9 mouse cellular contexts compared by ENCODE assay signal in the genomic region with DNA sequence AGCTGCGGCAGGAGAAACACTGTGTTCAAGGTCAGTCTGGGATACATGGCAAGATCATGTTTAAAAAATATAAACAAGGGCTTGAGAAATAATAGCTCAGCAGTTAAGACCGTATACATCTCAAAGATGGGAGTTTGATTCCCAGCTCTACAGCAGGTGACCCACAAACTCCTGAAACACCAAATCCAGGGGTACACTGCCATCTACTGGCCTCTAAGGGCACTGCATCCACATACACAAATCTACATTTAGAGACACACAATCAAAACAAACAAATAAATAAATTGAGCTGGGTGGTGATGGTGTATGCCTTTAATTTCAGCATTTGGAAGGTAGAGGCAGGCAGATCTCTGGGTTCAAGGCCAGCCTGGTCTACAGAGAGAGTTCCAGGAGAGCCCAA. TPM values are rescaled to one million over a fixed set of nuclear protein-coding genes. Genes with fewer than 3 reads are reported as not detected.
A peak's percentile ranks its signal among the peaks of the same experiment; 100 is the strongest.
DNase-seq lines count a peak whose midpoint lies in the region; ATAC-seq and TF ChIP-seq lines count a peak whose summit lies in the region.
"Had no signal": no experiment of that assay in that cellular context is flagged by ENCODE, and none has a peak within 500 bp of the region (broad histone marks: within the 10 kb centered on the region; RNA-seq: fewer than 3 reads in every experiment).

No protein-coding gene starts in this region.

- ATAC-seq in liver, postnatal 0 days, result no peak

- WGBS in lung, adult 2 months, result 91% methylated on average over 2 of the region's 2 CpGs
- 79% methylated on average over 2 of the region's 2 CpGs for WGBS in liver, postnatal 0 days (ENCODE audit: insufficient replicate concordance)

- H3K4me3 ChIP-seq in lung, adult 2 months (replicated peaks; ENCODE audit: extremely low read depth, low read depth, low read length), result no peak overlapping the region
- no peak overlapping the region for H3K4me3 ChIP-seq in liver, postnatal 0 days (ENCODE audit: low read depth, low read length)
- H3K4me3 ChIP-seq: lung, embryonic 15.5 days had no signal

- no peak overlapping the region for H3K9ac ChIP-seq in liver, postnatal 0 days (replicated peaks)
- H3K9ac ChIP-seq: lung, embryonic 15.5 days had no signal

- no peaks in the 10 kb centered on the region for H3K36me3 ChIP-seq in liver, postnatal 0 days (replicated peaks; ENCODE audit: insufficient read depth, low read length)
- H3K36me3 ChIP-seq: lung, embryonic 15.5 days had no signal

- no peak overlapping the region for H3K27ac ChIP-seq in liver, postnatal 0 days (ENCODE audit: low read depth)
- H3K27ac ChIP-seq: lung, embryonic 15.5 days had no signal

- TF ChIP-seq POLR2A in lung, adult 2 months (IDR thresholded peaks at IDR 0.05; ENCODE audit: borderline replicate concordance, extremely low read depth, low read depth, low read length), result no peak

- no peaks in the 10 kb centered on the region for H3K4me1 ChIP-seq in lung, adult 2 months (ENCODE audit: control insufficient read depth, insufficient read depth, low read length)
- H3K4me1 ChIP-seq in liver, postnatal 0 days (ENCODE audit: insufficient read depth), result no peaks in the 10 kb centered on the region

- TF ChIP-seq CTCF in lung, adult 2 months (IDR thresholded peaks at IDR 0.05; ENCODE audit: insufficient read depth, low read length), result peak; percentile 38
- TF ChIP-seq CTCF in liver, postnatal 0 days (IDR thresholded peaks at IDR 0.05; ENCODE audit: low read depth), result peak; percentile 83

- no peaks in the 10 kb centered on the region for H3K9me3 ChIP-seq in liver, postnatal 0 days (ENCODE audit: low read length)
- H3K9me3 ChIP-seq: lung, embryonic 15.5 days had no signal

- TF ChIP-seq EP300 in liver, postnatal 0 days (IDR thresholded peaks at IDR 0.05; ENCODE audit: low read depth), result no peak

- peak; percentile 58 for DNase-seq in cerebellum, adult 9-10 months
- no peak for DNase-seq in cerebellum, postnatal 4 days (ENCODE audit: low spot score in 2 of 2)
- no peak for DNase-seq in lung, adult 2 months
- no peak for DNase-seq in lung, postnatal 25 days (ENCODE audit: low spot score)
- peak; percentile 50 for DNase-seq in liver, postnatal 0 days
- DNase-seq in thymus, postnatal 14 days, result peak; percentile 59
- no peak for DNase-seq in right cerebral cortex, postnatal 14 days
- no peak for DNase-seq in ovary, postnatal 10 days (ENCODE audit: low spot score)

- no peak overlapping the region for H3K4me2 ChIP-seq in liver, postnatal 0 days (ENCODE audit: low read depth, low read length)
- H3K4me2 ChIP-seq: lung, embryonic 15.5 days had no signal

- H3K27me3 ChIP-seq in liver, postnatal 0 days (ENCODE audit: insufficient read depth, low read length), result no peaks in the 10 kb centered on the region
- H3K27me3 ChIP-seq: lung, embryonic 15.5 days had no signal

RNA-seq across cellular contexts. Expression of a gene that starts 32.7 kb away (rescaled TPM):
- polyA plus RNA-seq in lung, adult 2 months (2012; rRNA removed), result 5.4 and 10.2 TPM in 2 replicates
- polyA plus RNA-seq in liver, postnatal 0 days (2015; fragmentation: Nextera tagmentation; extraction: Ambion mirVana), result 10.0 and 11.6 TPM in 2 replicates

RNA-seq across cellular contexts. Expression of a gene that starts 39.2 kb away (rescaled TPM):
- 7.8 and 12.2 TPM in 2 replicates for polyA plus RNA-seq in lung, adult 2 months (2012; rRNA removed)
- polyA plus RNA-seq in liver, postnatal 0 days (2015; fragmentation: Nextera tagmentation; extraction: Ambion mirVana), result 13.0 and 15.5 TPM in 2 replicates

RNA-seq across cellular contexts. Expression of a gene that starts 45.8 kb away (rescaled TPM):
- polyA plus RNA-seq in lung, adult 2 months (2012; rRNA removed), result 6.3 and 7.8 TPM in 2 replicates
- polyA plus RNA-seq in liver, postnatal 0 days (2015; fragmentation: Nextera tagmentation; extraction: Ambion mirVana), result 14.1 and 15.0 TPM in 2 replicates

Comparison
In these comparisons a context has a peak if more than half of its experiments do, and no peak if none do; other contexts are left out.
1. DNase-seq: peak in cerebellum, adult 9-10 months (single experiment), liver, postnatal 0 days (single experiment) and thymus, postnatal 14 days (single experiment); none in cerebellum, postnatal 4 days (0 of 2), lung, adult 2 months (single experiment), lung, postnatal 25 days (single experiment), right cerebral cortex, postnatal 14 days (single experiment) and ovary, postnatal 10 days (single experiment).